ENCODE assay signal across 26 mouse cellular contexts in genomic region chr10:59321112-59321511, GRCm38 (mm10). TPM values are rescaled to one million over a fixed set of nuclear protein-coding genes. Genes with fewer than 3 reads are reported as not detected.
DNase-seq lines count a peak whose midpoint lies in the region; ATAC-seq lines count a peak whose summit lies in the region.
"Had no signal": no experiment of that assay in that cellular context is flagged by ENCODE, and none has a peak within 500 bp of the region (broad histone marks: within the 10 kb centered on the region; RNA-seq: fewer than 3 reads in every experiment).

No protein-coding gene starts in this region.

- H3K9ac ChIP-seq in liver, embryonic 11.5 days (ENCODE audit: low read depth, low read length), result no peak overlapping the region
- H3K9ac ChIP-seq in liver, embryonic 12.5 days, result no peak overlapping the region
- H3K9ac ChIP-seq: embryonic facial prominence, embryonic 12.5 days; embryonic facial prominence, embryonic 15.5 days; forebrain, postnatal 0 days; heart, embryonic 12.5 days; heart, embryonic 15.5 days; hindbrain, embryonic 13.5 days had no signal

- no peak overlapping the region for H3K4me3 ChIP-seq in liver, embryonic 11.5 days (ENCODE audit: low read depth, low read length)
- no peak overlapping the region for H3K4me3 ChIP-seq in liver, embryonic 12.5 days
- H3K4me3 ChIP-seq: embryonic facial prominence, embryonic 12.5 days; embryonic facial prominence, embryonic 15.5 days; heart, embryonic 12.5 days; heart, embryonic 15.5 days; hindbrain, embryonic 10.5 days; hindbrain, embryonic 13.5 days had no signal

- peaks cover 12% of the 10 kb centered on the region for H3K4me1 ChIP-seq in liver, embryonic 11.5 days (replicated peaks; ENCODE audit: control insufficient read depth, insufficient read depth, low read length)
- H3K4me1 ChIP-seq in liver, embryonic 12.5 days, result peaks cover 31% of the 10 kb centered on the region

- H3K27ac ChIP-seq in liver, embryonic 11.5 days (ENCODE audit: low read depth, low read length), result no peak overlapping the region
- no peak overlapping the region for H3K27ac ChIP-seq in liver, embryonic 12.5 days
- H3K27ac ChIP-seq: embryonic facial prominence, embryonic 12.5 days; hindbrain, embryonic 13.5 days had no signal

- H3K27me3 ChIP-seq in liver, embryonic 11.5 days (replicated peaks; ENCODE audit: control insufficient read depth, insufficient read depth, low read length), result no peaks in the 10 kb centered on the region
- no peaks in the 10 kb centered on the region for H3K27me3 ChIP-seq in liver, embryonic 12.5 days (replicated peaks)
- H3K27me3 ChIP-seq: embryonic facial prominence, embryonic 12.5 days; embryonic facial prominence, embryonic 15.5 days; heart, embryonic 12.5 days; heart, embryonic 15.5 days; hindbrain, embryonic 13.5 days had no signal

- no peak for DNase-seq in frontal cortex, postnatal 10 days (ENCODE audit: low spot score in 2 of 2)
- DNase-seq in liver, embryonic 11.5 days (ENCODE audit: low spot score), result peak; percentile 11
- peak; percentile 75 for DNase-seq in brain, adult 2 months (ENCODE audit: low read depth, low spot score)
- DNase-seq in telencephalon, adult 2 months (ENCODE audit: low read depth, low spot score), result peak; percentile 71
- no peak for DNase-seq in neural tube, embryonic 10.5 days (ENCODE audit: extremely low spot score, low spot score)
- DNase-seq: adrenal gland, adult 8-10 months; adrenal gland, postnatal 25 days; cerebellum, adult 18-20 months; cerebellum, adult 9-11 months; cerebellum, postnatal 25 days; forebrain, postnatal 0 days; gastrocnemius, postnatal 10 days; gastrocnemius, postnatal 36 days; heart, postnatal 10 days; heart, postnatal 36 days had no signal

- H3K36me3 ChIP-seq in liver, embryonic 11.5 days (ENCODE audit: control insufficient read depth, insufficient read depth, low read length), result no peaks in the 10 kb centered on the region
- no peaks in the 10 kb centered on the region for H3K36me3 ChIP-seq in liver, embryonic 12.5 days
- H3K36me3 ChIP-seq: embryonic facial prominence, embryonic 12.5 days; embryonic facial prominence, embryonic 15.5 days; heart, embryonic 12.5 days; heart, embryonic 15.5 days; hindbrain, embryonic 10.5 days; hindbrain, embryonic 13.5 days had no signal

- WGBS in liver, embryonic 11.5 days, result 70% methylated on average over 3 of the region's 3 CpGs
- 63% methylated on average over 3 of the region's 3 CpGs for WGBS in liver, embryonic 12.5 days (ENCODE audit: insufficient replicate concordance)

- peak; percentile 45 for ATAC-seq in frontal cortex, adult (ENCODE audit: low TSS enrichment)
- no peak for ATAC-seq in liver, embryonic 11.5 days (replicated peaks; ENCODE audit: low FRiP score)
- ATAC-seq in liver, embryonic 12.5 days, result no peak
- ATAC-seq: activated CD4-positive, CD25-positive, alpha-beta regulatory T cell, adult 4 months; forebrain, embryonic 14.5 days; forebrain, postnatal 0 days; hindbrain, embryonic 16.5 days had no signal

- no peaks in the 10 kb centered on the region for H3K9me3 ChIP-seq in liver, embryonic 11.5 days (ENCODE audit: control insufficient read depth, low read length)
- no peaks in the 10 kb centered on the region for H3K9me3 ChIP-seq in liver, embryonic 12.5 days (replicated peaks)
- H3K9me3 ChIP-seq: embryonic facial prominence, embryonic 12.5 days; embryonic facial prominence, embryonic 15.5 days; heart, embryonic 12.5 days; heart, embryonic 15.5 days; hindbrain, embryonic 10.5 days; hindbrain, embryonic 13.5 days had no signal

- H3K4me2 ChIP-seq in liver, embryonic 11.5 days, result no peak overlapping the region
- H3K4me2 ChIP-seq in liver, embryonic 12.5 days, result no peak overlapping the region
- H3K4me2 ChIP-seq: embryonic facial prominence, embryonic 12.5 days; embryonic facial prominence, embryonic 15.5 days; heart, embryonic 12.5 days; heart, embryonic 15.5 days; hindbrain, embryonic 13.5 days had no signal

RNA-seq across cellular contexts. Expression of gene P4ha1, which starts 2.0 kb away (rescaled TPM):
- 60.6 and 61.1 TPM in 2 replicates for polyA plus RNA-seq in liver, embryonic 11.5 days (2014; fragmentation: Nextera tagmentation; extraction: Ambion mirVana)
- 24.7 and 27.4 TPM in 2 replicates for polyA plus RNA-seq in liver, embryonic 12.5 days (2016; fragmentation: Nextera tagmentation; extraction: Ambion mirVana)

Comparison
In these comparisons a context has a peak if more than half of its experiments do, and no peak if none do; other contexts are left out.
1. DNase-seq: peak in liver, embryonic 11.5 days (single experiment), brain, adult 2 months (single experiment) and telencephalon, adult 2 months (single experiment); none in frontal cortex, postnatal 10 days (0 of 2) and neural tube, embryonic 10.5 days (single experiment).